In genomic region chr8:111712588-111712987, GRCm38 (mm10) we compare ENCODE assay signal across 10 mouse cellular contexts. TPM values are rescaled to one million over a fixed set of nuclear protein-coding genes. Genes with fewer than 3 reads are reported as not detected.
DNase-seq lines count a peak whose midpoint lies in the region; ATAC-seq and TF ChIP-seq lines count a peak whose summit lies in the region.
"Had no signal": no experiment of that assay in that cellular context is flagged by ENCODE, and none has a peak within 500 bp of the region (broad histone marks: within the 10 kb centered on the region; RNA-seq: fewer than 3 reads in every experiment).

No protein-coding gene starts in this region.

- TF ChIP-seq POLR2A in bone marrow, adult 2 months (IDR thresholded peaks at IDR 0.05; ENCODE audit: borderline replicate concordance, control insufficient read depth, low read depth, low read length), result no peak

- DNase-seq in layer of hippocampus, adult 11-12 months (ENCODE audit: low spot score), result peak; percentile 78
- no peak for DNase-seq in layer of hippocampus, adult 9-10 months (ENCODE audit: low spot score)
- peak; percentile 30 to 45 for DNase-seq in CD8-positive naive resting alpha-beta T cell, adult 2 months (ENCODE audit: low read depth in 2 of 2, low spot score in 2 of 2)
- peak; percentile 49 for DNase-seq in forelimb bud, embryonic 11.5 days (ENCODE audit: low read depth, low spot score)
- DNase-seq in urinary bladder, postnatal 4 days (ENCODE audit: low spot score in 2 of 2), result peak; percentile 60 to 73

- H3K27me3 ChIP-seq in kidney, embryonic 14.5 days (ENCODE audit: control insufficient read depth, insufficient read depth, low read length), result no peaks in the 10 kb centered on the region
- H3K27me3 ChIP-seq: embryonic facial prominence, embryonic 15.5 days; limb, embryonic 15.5 days had no signal

- 68% methylated on average over 6 of the region's 6 CpGs for WGBS in bone marrow, adult 2 months
- 70% methylated on average over 6 of the region's 6 CpGs for WGBS in kidney, embryonic 14.5 days

- TF ChIP-seq CTCF in bone marrow, adult 2 months (IDR thresholded peaks at IDR 0.05; ENCODE audit: control insufficient read depth, insufficient read depth, low read length), result peak; percentile 70

- no peaks in the 10 kb centered on the region for H3K9me3 ChIP-seq in kidney, embryonic 14.5 days (ENCODE audit: control insufficient read depth, low read length)
- H3K9me3 ChIP-seq: embryonic facial prominence, embryonic 15.5 days; limb, embryonic 15.5 days had no signal

- H3K27ac ChIP-seq in bone marrow, adult 2 months (ENCODE audit: control insufficient read depth, insufficient read depth, low read depth, low read length, poor library complexity), result no peak overlapping the region
- no peak overlapping the region for H3K27ac ChIP-seq in kidney, embryonic 14.5 days (ENCODE audit: low read depth, low read length)
- H3K27ac ChIP-seq: embryonic facial prominence, embryonic 15.5 days; limb, embryonic 15.5 days had no signal

- no peak overlapping the region for H3K4me3 ChIP-seq in bone marrow, adult 2 months (replicated peaks; ENCODE audit: control insufficient read depth, low read depth, low read length)
- no peak overlapping the region for H3K4me3 ChIP-seq in kidney, embryonic 14.5 days (ENCODE audit: low read length)
- H3K4me3 ChIP-seq: embryonic facial prominence, embryonic 15.5 days; limb, embryonic 15.5 days had no signal

- no peak overlapping the region for H3K9ac ChIP-seq in kidney, embryonic 14.5 days (ENCODE audit: low read depth, low read length)
- H3K9ac ChIP-seq: embryonic facial prominence, embryonic 15.5 days; limb, embryonic 15.5 days had no signal

- peaks cover 78% of the 10 kb centered on the region for H3K36me3 ChIP-seq in kidney, embryonic 14.5 days (ENCODE audit: control insufficient read depth, insufficient read depth, low read length)

- H3K4me2 ChIP-seq in kidney, embryonic 14.5 days (replicated peaks; ENCODE audit: low read depth, low read length), result no peak overlapping the region
- H3K4me2 ChIP-seq: embryonic facial prominence, embryonic 15.5 days; limb, embryonic 15.5 days had no signal

- peak; percentile 53; the same call in 1 of the 2 replicates for ATAC-seq in kidney, embryonic 14.5 days (ENCODE audit: low FRiP score, low TSS enrichment)
- peak; percentile 61 for ATAC-seq in megakaryocyte, adult 5-6 weeks (ENCODE audit: poor library complexity, severe bottlenecking)

- no peaks in the 10 kb centered on the region for H3K4me1 ChIP-seq in bone marrow, adult 2 months (ENCODE audit: control insufficient read depth, insufficient read depth, low read length)
- H3K4me1 ChIP-seq in kidney, embryonic 14.5 days (ENCODE audit: control insufficient read depth, insufficient read depth, low read length), result peaks cover 9% of the 10 kb centered on the region

RNA-seq across cellular contexts. Expression of gene Ctrb1, which starts 21.8 kb away (rescaled TPM):
- not detected in 2 replicates for polyA plus RNA-seq in bone marrow, adult 2 months (2011; ENCODE audit: insufficient read depth, insufficient read length, low replicate concordance, missing spikeins)
- not detected in 2 replicates for polyA plus RNA-seq in kidney, embryonic 14.5 days (2014; fragmentation: Nextera tagmentation; extraction: Ambion mirVana)
- not detected in 2 replicates for total RNA-seq in megakaryocyte, adult 5-6 weeks (2015)
- total RNA-seq in megakaryocyte, adult 5-6 weeks (2017), result not detected in 2 replicates

RNA-seq across cellular contexts. Expression of gene Bcar1, which starts 31.0 kb away (rescaled TPM):
- 2.7 and 4.1 TPM in 2 replicates for polyA plus RNA-seq in bone marrow, adult 2 months (2011; ENCODE audit: insufficient read depth, insufficient read length, low replicate concordance, missing spikeins)
- polyA plus RNA-seq in kidney, embryonic 14.5 days (2014; fragmentation: Nextera tagmentation; extraction: Ambion mirVana), result 39.1 and 55.6 TPM in 2 replicates
- 0.21 TPM in 1 of 2 replicates, not detected in the other for total RNA-seq in megakaryocyte, adult 5-6 weeks (2015)
- total RNA-seq in megakaryocyte, adult 5-6 weeks (2017), result not detected in 2 replicates
